Mouse (Mus musculus) brain, embryonic 14.5 days (tissue): ENCODE measurements around the gene Igfals.

ENCODE experiments used
- CTCF ChIP-seq: fragments of 200-500 bp; IDR thresholded peaks from 2 replicates; pipeline ENCODE4 v1.5.1; 2012; ENCODE audit warnings: inconsistent platforms, mild to moderate bottlenecking, moderate library complexity, borderline replicate concordance; ENCODE audit not compliant: insufficient read depth, insufficient read length; ENCODE audit errors: extremely low read depth
- POLR2A ChIP-seq: fragments of 200-500 bp; IDR thresholded peaks from 2 replicates; pipeline ENCODE4 v1.6.1; 2012; ENCODE audit warnings: mild to moderate bottlenecking, inconsistent platforms, borderline replicate concordance; ENCODE audit not compliant: poor library complexity, insufficient read depth, insufficient read length, severe bottlenecking; ENCODE audit errors: extremely low read depth

GRCm38 (mm10) chr17:24842631-24843030 lies 23.2 kb upstream of the Igfals start:
- TF ChIP-seq POLR2A, result no peak
- TF ChIP-seq CTCF, result no peak
